Mouse (Mus musculus) heart, adult 2 months (tissue): ENCODE measurements around the gene Tom1l1.

Experiments used
- CTCF ChIP-seq: fragments of 200-600 bp; IDR thresholded peaks from 2 replicates; pipeline ENCODE4 v1.8.1; 2022; ENCODE audit warnings: antibody characterized with exemption, mild to moderate bottlenecking, moderate library complexity
- EP300 ChIP-seq: fragments of 200-500 bp; IDR thresholded peaks from 2 replicates; pipeline ENCODE4 v1.6.1; 2011; ENCODE audit warnings: low read depth, low read length, control low read depth; ENCODE audit not compliant: insufficient read depth
- POLR2A ChIP-seq: fragments of 200-500 bp; IDR thresholded peaks from 2 replicates; pipeline ENCODE4 v1.6.1; 2011; ENCODE audit warnings: mild to moderate bottlenecking, low read depth, low read length, control low read depth; ENCODE audit not compliant: insufficient read depth

- TF ChIP-seq CTCF (no peak), POLR2A (no peak), EP300 (no peak)
Observed at GRCm38 (mm10) chr11:90614743-90615142, 73.4 kb downstream of the Tom1l1 start.
